ENCODE assay signal across 13 mouse cellular contexts in the genomic region with DNA sequence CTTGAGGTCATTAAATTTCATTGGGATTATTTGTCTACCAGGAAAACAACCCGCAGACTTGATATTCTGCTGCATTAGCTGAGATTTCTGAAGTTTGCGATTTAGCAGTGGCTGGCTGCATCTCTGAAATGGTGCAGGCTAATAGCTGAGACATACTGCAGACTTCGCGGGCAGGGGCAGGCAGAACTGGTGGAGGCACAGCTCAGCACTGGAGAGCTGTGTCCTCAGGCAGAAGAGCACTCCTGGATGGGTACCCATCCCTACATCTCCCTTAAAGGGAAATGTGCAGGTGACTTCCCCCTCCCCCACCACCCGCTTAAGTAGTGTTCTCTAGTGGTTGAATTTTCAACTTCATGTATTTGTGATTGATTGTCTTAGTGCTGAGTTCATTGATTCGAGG. TPM values are rescaled to one million over a fixed set of nuclear protein-coding genes. Genes with fewer than 3 reads are reported as not detected.
A peak's percentile ranks its signal among the peaks of the same experiment; 100 is the strongest.
DNase-seq lines count a peak whose midpoint lies in the region; ATAC-seq and TF ChIP-seq lines count a peak whose summit lies in the region.
"Had no signal": no experiment of that assay in that cellular context is flagged by ENCODE, and none has a peak within 500 bp of the region (broad histone marks: within the 10 kb centered on the region; RNA-seq: fewer than 3 reads in every experiment).

No protein-coding gene starts in this region.

- peak; percentile 60 to 61 for DNase-seq in cerebellum, adult 18-20 months
- no peak for DNase-seq in cerebellum, adult 11 months
- peak; percentile 57 to 60 for DNase-seq in cerebellum, adult 2 months
- DNase-seq in forebrain, postnatal 0 days = no peak
- DNase-seq in kidney, adult 2 months = no peak
- DNase-seq: kidney, postnatal 14 days; thymus, postnatal 4 days had no signal

- H3K36me3 ChIP-seq in forebrain, postnatal 0 days (ENCODE audit: insufficient read depth) = no peaks in the 10 kb centered on the region
- no peaks in the 10 kb centered on the region for H3K36me3 ChIP-seq in midbrain, embryonic 16.5 days (ENCODE audit: control insufficient read depth, insufficient read depth, low read length)
- H3K36me3 ChIP-seq in kidney, adult 2 months (ENCODE audit: control insufficient read depth, insufficient read depth, low read length) = no peaks in the 10 kb centered on the region

- peak overlapping the region; percentile 65 for H3K4me2 ChIP-seq in forebrain, postnatal 0 days (ENCODE audit: low read depth)
- H3K4me2 ChIP-seq in midbrain, embryonic 16.5 days (ENCODE audit: low read length) = peak overlapping the region; percentile 68

- peak overlapping the region; percentile 85; the same call in 1 of the 2 replicates for H3K27ac ChIP-seq in cerebellum, adult 2 months (ENCODE audit: insufficient read depth, low read length)
- peak overlapping the region; percentile 91 for H3K27ac ChIP-seq in forebrain, postnatal 0 days (ENCODE audit: low read depth, low read length)
- H3K27ac ChIP-seq in midbrain, embryonic 16.5 days (ENCODE audit: low read length) = peak overlapping the region; percentile 92
- H3K27ac ChIP-seq in kidney, adult 2 months (ENCODE audit: insufficient read depth, low read depth, low read length) = no peak overlapping the region

- H3K9me3 ChIP-seq in forebrain, postnatal 0 days (ENCODE audit: low read length) = no peaks in the 10 kb centered on the region
- H3K9me3 ChIP-seq in midbrain, embryonic 16.5 days (replicated peaks; ENCODE audit: control insufficient read depth, low read length, poor library complexity, severe bottlenecking) = no peaks in the 10 kb centered on the region

- H3K9ac ChIP-seq in forebrain, postnatal 0 days = peak overlapping the region; percentile 73; the same call in 1 of the 2 replicates
- peak overlapping the region; percentile 84 for H3K9ac ChIP-seq in midbrain, embryonic 16.5 days (ENCODE audit: low read depth, low read length)

- no peaks in the 10 kb centered on the region for H3K27me3 ChIP-seq in cerebellum, adult 2 months (ENCODE audit: control insufficient read depth, insufficient read depth, low read length)
- H3K27me3 ChIP-seq in forebrain, postnatal 0 days (ENCODE audit: insufficient read depth, low read length) = no peaks in the 10 kb centered on the region
- H3K27me3 ChIP-seq in midbrain, embryonic 16.5 days (ENCODE audit: control insufficient read depth, insufficient read depth, low read depth, low read length) = no peaks in the 10 kb centered on the region
- H3K27me3 ChIP-seq in kidney, adult 2 months (replicated peaks; ENCODE audit: control insufficient read depth, insufficient read depth, low read length) = no peaks in the 10 kb centered on the region

- no peak for ATAC-seq in forebrain, postnatal 0 days
- no peak for ATAC-seq in midbrain, embryonic 16.5 days
- no peak for ATAC-seq in megakaryocyte, adult 5-6 weeks (ENCODE audit: poor library complexity, severe bottlenecking)
- no peak for ATAC-seq in CD4-positive, CD25-positive, alpha-beta regulatory T cell, adult 4 months
- ATAC-seq: Patski had no signal

- WGBS in cerebellum, adult 2 months = 4% methylated on average over 6 of the region's 6 CpGs
- WGBS in forebrain, postnatal 0 days = 4% methylated on average over 6 of the region's 6 CpGs
- 7% methylated on average over 6 of the region's 6 CpGs for WGBS in midbrain, embryonic 16.5 days
- 8% methylated on average over 6 of the region's 6 CpGs for WGBS in kidney, adult 2 months

- peak overlapping the region; percentile 93 for H3K4me3 ChIP-seq in cerebellum, adult 2 months (replicated peaks; ENCODE audit: insufficient read depth, low read depth, low read length)
- peak overlapping the region; percentile 59 for H3K4me3 ChIP-seq in forebrain, postnatal 0 days (ENCODE audit: low read depth, low read length)
- H3K4me3 ChIP-seq in midbrain, embryonic 16.5 days (ENCODE audit: low read depth, low read length) = peak overlapping the region; percentile 65
- no peak overlapping the region for H3K4me3 ChIP-seq in kidney, adult 2 months (ENCODE audit: insufficient read depth, low read depth, low read length)

- peaks cover 3% of the 10 kb centered on the region; the same call in 1 of the 2 replicates for H3K4me1 ChIP-seq in cerebellum, adult 2 months (ENCODE audit: control insufficient read depth, insufficient read depth, low read length)
- H3K4me1 ChIP-seq in forebrain, postnatal 0 days (ENCODE audit: insufficient read depth) = no peaks in the 10 kb centered on the region
- peaks cover 11% of the 10 kb centered on the region for H3K4me1 ChIP-seq in midbrain, embryonic 16.5 days (ENCODE audit: control insufficient read depth, insufficient read depth, low read length)
- no peaks in the 10 kb centered on the region for H3K4me1 ChIP-seq in kidney, adult 2 months (ENCODE audit: control insufficient read depth, insufficient read depth, low read length)

- TF ChIP-seq CTCF in cerebellum, adult 2 months (IDR thresholded peaks at IDR 0.05; ENCODE audit: borderline replicate concordance, insufficient read depth, low read depth, low read length) = no peak
- TF ChIP-seq CTCF in forebrain, postnatal 0 days (IDR thresholded peaks at IDR 0.05; ENCODE audit: low read depth) = no peak
- TF ChIP-seq CTCF in kidney, adult 2 months (conservative IDR thresholded peaks at IDR 0.05; ENCODE audit: insufficient read depth, insufficient read length, low read depth, low read length) = no peak

- peak; percentile 34; the same call in 1 of the 2 replicates for TF ChIP-seq POLR2A in cerebellum, adult 2 months (IDR thresholded peaks at IDR 0.05; ENCODE audit: borderline replicate concordance, insufficient read depth, low read length)
- TF ChIP-seq POLR2A in kidney, adult 2 months (IDR thresholded peaks at IDR 0.05; ENCODE audit: low read depth, low read length) = no peak

RNA-seq across cellular contexts. Expression of a gene that starts 0.7 kb away (rescaled TPM):
- 29.7 and 30.0 TPM in 2 replicates for polyA plus RNA-seq in cerebellum, adult 2 months (2012; rRNA removed)
- 26.9 and 39.2 TPM in 2 replicates for total RNA-seq in forebrain, postnatal 0 days (2014; rRNA removed)
- polyA plus RNA-seq in forebrain, postnatal 0 days (2015; fragmentation: Nextera tagmentation; extraction: Ambion mirVana) = 9.5 and 14.0 TPM in 2 replicates
- 20.7 and 23.0 TPM in 2 replicates for polyA plus RNA-seq in midbrain, embryonic 16.5 days (2015; fragmentation: Nextera tagmentation; extraction: Ambion mirVana)
- polyA plus RNA-seq in kidney, adult 2 months (2012; rRNA removed) = 0.02 TPM in 1 of 2 replicates, not detected in the other
- not detected in 2 replicates for total RNA-seq in megakaryocyte, adult 5-6 weeks (2015)
- not detected in 2 replicates for total RNA-seq in megakaryocyte, adult 5-6 weeks (2017)
- not detected for polyA plus RNA-seq in CD4-positive, CD25-positive, alpha-beta regulatory T cell, adult 4 months (2017; shearing (Covaris generic))
- total RNA-seq: common myeloid progenitor, adult 5-6 weeks had no signal
- polyA plus RNA-seq: liver, embryonic 16.5 days; Patski had no signal

Comparison
In these comparisons a context has a peak if more than half of its experiments do, and no peak if none do; other contexts are left out.
1. DNase-seq: peak in cerebellum, adult 18-20 months (2 of 2) and cerebellum, adult 2 months (2 of 2); none in cerebellum, adult 11 months (single experiment), forebrain, postnatal 0 days (single experiment) and kidney, adult 2 months (single experiment).
2. RNA of a gene that starts 0.7 kb away (polyA plus RNA-seq): 29.7 to 30.0 TPM in cerebellum, adult 2 months, 20.7 to 23.0 TPM in midbrain, embryonic 16.5 days and 9.5 to 14.0 TPM in forebrain, postnatal 0 days; 0.02 TPM in kidney, adult 2 months and not detected in CD4-positive, CD25-positive, alpha-beta regulatory T cell, adult 4 months; every median in the first group is over 10 times any median in the second.